Mouse (Mus musculus): ENCODE measurements at regions not wholly inside any gene's neighbourhood (a gene's known extent, or its start where the extent isn't known, plus 50 kb on each side); places are given as distances from the start of the nearest gene placed in this dataset.

- TF ChIP-seq TCF12 (IDR thresholded peaks at IDR 0.05; ENCODE audit: low read depth, low read length) (no peak), KAT2A (IDR thresholded peaks at IDR 0.05; ENCODE audit: insufficient replicate concordance, low read length) (no peak), EP300 (IDR thresholded peaks at IDR 0.05; ENCODE audit: low read length) (no peak), MAFK (IDR thresholded peaks at IDR 0.05; ENCODE audit: insufficient replicate concordance, low read length) (no peak), MAX (IDR thresholded peaks at IDR 0.05; ENCODE audit: low read length) (no peak)
Measured at GRCm38 (mm10) chr2:61193976-61194375, 231.0 kb upstream of the Rbms1 start.
